Mouse (Mus musculus): ENCODE data around the gene Milr1. TPM values are rescaled to one million over a fixed set of nuclear protein-coding genes. Genes with fewer than 3 reads are reported as not detected.
A peak's percentile ranks its signal among the peaks of the same experiment; 100 is the strongest.
"Not testable (repeated sequence)": the region's sequence is repeated elsewhere in the genome, so short reads cannot be mapped to it uniquely, and the experiment has no call there.

The Milr1 gene
- total RNA-seq, 2 experiments from 2014 or later, result 2.7 to 3.4 TPM

- peak; percentile 55 for ATAC-seq (replicated peaks; ENCODE audit: low FRiP score, low TSS enrichment, poor library complexity, severe bottlenecking)
These were observed 37.2 kb downstream of the Milr1 start for GRCm38 (mm10) chr11:106788026-106788774.

GRCm38 (mm10) chr11:106788775-106789459 lies 37.9 kb downstream of the Milr1 start, which contains the start of the genes Ddx5 and Cep95:
TSS of gene Ddx5 (minus strand) at chr11:106789185.
TSS of gene Cep95 (plus strand) at chr11:106789252.
- peak; percentile 80 for ATAC-seq (replicated peaks; ENCODE audit: low FRiP score, low TSS enrichment, poor library complexity, severe bottlenecking)

GRCm38 (mm10) chr11:106789649-106790048 lies 38.6 kb downstream of the Milr1 start:
- no peak for ATAC-seq (replicated peaks; ENCODE audit: low FRiP score, low TSS enrichment, poor library complexity, severe bottlenecking)

GRCm38 (mm10) chr11:106793846-106794245 lies 42.8 kb downstream of the Milr1 start:
- no peak for ATAC-seq (replicated peaks; ENCODE audit: low FRiP score, low TSS enrichment, poor library complexity, severe bottlenecking)

- ATAC-seq (replicated peaks; ENCODE audit: low FRiP score, low TSS enrichment, poor library complexity, severe bottlenecking), result no peak
These were observed 44.7 kb downstream of the Milr1 start for GRCm38 (mm10) chr11:106795679-106796078.

- ATAC-seq (replicated peaks; ENCODE audit: low FRiP score, low TSS enrichment, poor library complexity, severe bottlenecking), result no peak
These were observed 51.1 kb downstream of the Milr1 start for GRCm38 (mm10) chr11:106802069-106802627.

- not testable (repeated sequence) for ATAC-seq (replicated peaks; ENCODE audit: low FRiP score, low TSS enrichment, poor library complexity, severe bottlenecking)
These were observed 56.4 kb downstream of the Milr1 start for GRCm38 (mm10) chr11:106807442-106807841.

- ATAC-seq (replicated peaks; ENCODE audit: low FRiP score, low TSS enrichment, poor library complexity, severe bottlenecking), result no peak
These were observed 61.5 kb downstream of the Milr1 start for GRCm38 (mm10) chr11:106812410-106813136.

- no peak for ATAC-seq (replicated peaks; ENCODE audit: low FRiP score, low TSS enrichment, poor library complexity, severe bottlenecking)
These were observed 63.7 kb downstream of the Milr1 start for GRCm38 (mm10) chr11:106814601-106815320.

GRCm38 (mm10) chr11:106815331-106815730 lies 64.3 kb downstream of the Milr1 start:
- ATAC-seq (replicated peaks; ENCODE audit: low FRiP score, low TSS enrichment, poor library complexity, severe bottlenecking), result no peak

- no peak for ATAC-seq (replicated peaks; ENCODE audit: low FRiP score, low TSS enrichment, poor library complexity, severe bottlenecking)
These were observed 64.7 kb downstream of the Milr1 start for GRCm38 (mm10) chr11:106815761-106816160.

GRCm38 (mm10) chr11:106816316-106816715 lies 65.3 kb downstream of the Milr1 start:
- ATAC-seq (replicated peaks; ENCODE audit: low FRiP score, low TSS enrichment, poor library complexity, severe bottlenecking), result no peak

- no peak for ATAC-seq (replicated peaks; ENCODE audit: low FRiP score, low TSS enrichment, poor library complexity, severe bottlenecking)
These were observed 66.1 kb downstream of the Milr1 start for GRCm38 (mm10) chr11:106817156-106817555.

GRCm38 (mm10) chr11:106817808-106818207 lies 66.8 kb downstream of the Milr1 start:
- ATAC-seq (replicated peaks; ENCODE audit: low FRiP score, low TSS enrichment, poor library complexity, severe bottlenecking), result no peak

GRCm38 (mm10) chr11:106818341-106818740 lies 67.3 kb downstream of the Milr1 start:
- no peak for ATAC-seq (replicated peaks; ENCODE audit: low FRiP score, low TSS enrichment, poor library complexity, severe bottlenecking)

All from megakaryocyte-erythroid progenitor cell, adult 5-6 weeks (primary cell).